Mouse (Mus musculus): Measurements from ENCODE around the gene 4930469K13Rik. TPM values are rescaled to one million over a fixed set of nuclear protein-coding genes. Genes with fewer than 3 reads are reported as not detected.
A peak's percentile ranks its signal among the peaks of the same experiment; 100 is the strongest.

Gene 4930469K13Rik
- polyA plus RNA-seq, 1 experiment, result 22.3 TPM

GRCm38 (mm10) chr11:33928658-33929057, 169.7 kb downstream of the 4930469K13Rik start:
- Histone ChIP-seq H3K4me1 (ENCODE audit: control insufficient read depth, insufficient read depth, low read length) (peaks cover 9% of the 10 kb centered on the region), H3K36me3 (ENCODE audit: control insufficient read depth, insufficient read depth, low read length) (no peaks in the 10 kb centered on the region), H3K4me3 (ENCODE audit: control insufficient read depth, low read depth, low read length) (no peak overlapping the region), H3K27me3 (ENCODE audit: control insufficient read depth, insufficient read depth, low read length) (no peaks in the 10 kb centered on the region), H3K27ac (ENCODE audit: control insufficient read depth, insufficient read depth, low read depth, low read length) (no peak overlapping the region)
- TF ChIP-seq CTCF (IDR thresholded peaks at IDR 0.05; ENCODE audit: control insufficient read depth, insufficient read depth, insufficient replicate concordance, low read depth, low read length), result peak; percentile 14; the same call in 1 of the 2 replicates
- TF ChIP-seq POLR2A (IDR thresholded peaks at IDR 0.05; ENCODE audit: control insufficient read depth, low read depth, low read length), result no peak

- Histone ChIP-seq H3K27ac (ENCODE audit: control insufficient read depth, insufficient read depth, low read depth, low read length) (no peak overlapping the region), H3K4me3 (ENCODE audit: control insufficient read depth, low read depth, low read length) (no peak overlapping the region), H3K36me3 (ENCODE audit: control insufficient read depth, insufficient read depth, low read length) (no peaks in the 10 kb centered on the region), H3K4me1 (ENCODE audit: control insufficient read depth, insufficient read depth, low read length) (peaks cover 8% of the 10 kb centered on the region), H3K27me3 (ENCODE audit: control insufficient read depth, insufficient read depth, low read length) (no peaks in the 10 kb centered on the region)
- no peak for TF ChIP-seq CTCF (IDR thresholded peaks at IDR 0.05; ENCODE audit: control insufficient read depth, insufficient read depth, insufficient replicate concordance, low read depth, low read length)
- TF ChIP-seq POLR2A (IDR thresholded peaks at IDR 0.05; ENCODE audit: control insufficient read depth, low read depth, low read length), result no peak
Observed at GRCm38 (mm10) chr11:33927836-33928235, 170.5 kb downstream of the 4930469K13Rik start.

DNA sequence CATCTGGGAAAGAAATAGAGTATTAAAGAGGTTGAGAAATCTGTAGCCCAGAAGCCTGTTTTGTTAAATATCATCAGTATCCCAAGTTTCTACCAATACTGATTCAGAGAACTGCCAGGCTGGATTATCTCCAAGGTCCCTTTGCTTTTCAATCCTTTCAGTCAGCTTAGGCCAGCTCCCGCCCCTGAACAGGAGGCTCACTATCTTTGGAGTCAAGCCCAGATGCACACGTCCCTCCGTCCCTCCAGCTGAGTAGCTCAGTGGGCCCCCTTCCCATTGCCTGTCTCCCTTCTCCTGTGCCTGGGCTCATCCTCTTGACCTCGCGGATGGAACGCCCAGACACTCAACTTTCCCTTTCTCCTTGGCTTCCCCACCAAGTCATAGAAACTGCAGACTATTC, 171.0 kb downstream of the 4930469K13Rik start:
- no peak overlapping the region for H3K27ac ChIP-seq (ENCODE audit: control insufficient read depth, insufficient read depth, low read depth, low read length)
- H3K36me3 ChIP-seq (ENCODE audit: control insufficient read depth, insufficient read depth, low read length), result no peaks in the 10 kb centered on the region
- H3K27me3 ChIP-seq (ENCODE audit: control insufficient read depth, insufficient read depth, low read length), result no peaks in the 10 kb centered on the region
- H3K4me1 ChIP-seq (ENCODE audit: control insufficient read depth, insufficient read depth, low read length), result peaks cover 6% of the 10 kb centered on the region
- no peak for TF ChIP-seq CTCF (IDR thresholded peaks at IDR 0.05; ENCODE audit: control insufficient read depth, insufficient read depth, insufficient replicate concordance, low read depth, low read length)
- no peak for TF ChIP-seq POLR2A (IDR thresholded peaks at IDR 0.05; ENCODE audit: control insufficient read depth, low read depth, low read length)
- H3K4me3 ChIP-seq (ENCODE audit: control insufficient read depth, low read depth, low read length), result no peak overlapping the region

DNA sequence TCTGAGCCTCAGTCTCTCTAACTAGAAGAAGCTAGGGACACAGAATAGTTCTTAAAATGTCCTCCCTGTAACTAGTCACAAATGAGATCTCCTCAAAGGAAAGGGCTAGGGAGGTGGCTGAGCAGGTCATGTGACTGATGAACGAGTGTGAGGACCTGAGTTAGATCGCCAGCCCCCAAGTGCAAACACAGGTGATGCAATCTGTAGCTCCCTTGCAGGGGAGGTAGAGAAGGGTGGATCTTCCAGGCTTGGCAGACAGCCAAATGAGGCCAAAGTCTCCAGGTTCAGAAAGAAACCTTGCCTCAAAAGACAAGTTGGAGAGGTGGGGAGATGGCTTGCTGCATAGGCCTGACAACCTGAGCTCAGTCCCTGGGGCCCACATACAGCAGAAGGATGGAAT, 171.8 kb downstream of the 4930469K13Rik start:
- Histone ChIP-seq H3K27ac (ENCODE audit: control insufficient read depth, insufficient read depth, low read depth, low read length) (no peak overlapping the region), H3K27me3 (ENCODE audit: control insufficient read depth, insufficient read depth, low read length) (no peaks in the 10 kb centered on the region), H3K4me3 (ENCODE audit: control insufficient read depth, low read depth, low read length) (no peak overlapping the region), H3K36me3 (ENCODE audit: control insufficient read depth, insufficient read depth, low read length) (no peaks in the 10 kb centered on the region), H3K4me1 (ENCODE audit: control insufficient read depth, insufficient read depth, low read length) (peaks cover 2% of the 10 kb centered on the region; the same call in 1 of the 2 replicates)
- no peak for TF ChIP-seq POLR2A (IDR thresholded peaks at IDR 0.05; ENCODE audit: control insufficient read depth, low read depth, low read length)
- TF ChIP-seq CTCF (IDR thresholded peaks at IDR 0.05; ENCODE audit: control insufficient read depth, insufficient read depth, insufficient replicate concordance, low read depth, low read length), result no peak

- H3K36me3 ChIP-seq (ENCODE audit: control insufficient read depth, insufficient read depth, low read length), result no peaks in the 10 kb centered on the region
- H3K4me1 ChIP-seq (ENCODE audit: control insufficient read depth, insufficient read depth, low read length), result peaks cover 2% of the 10 kb centered on the region; the same call in 1 of the 2 replicates
- TF ChIP-seq CTCF (IDR thresholded peaks at IDR 0.05; ENCODE audit: control insufficient read depth, insufficient read depth, insufficient replicate concordance, low read depth, low read length) (no peak), POLR2A (IDR thresholded peaks at IDR 0.05; ENCODE audit: control insufficient read depth, low read depth, low read length) (no peak)
- no peak overlapping the region for H3K27ac ChIP-seq (ENCODE audit: control insufficient read depth, insufficient read depth, low read depth, low read length)
- H3K4me3 ChIP-seq (ENCODE audit: control insufficient read depth, low read depth, low read length), result no peak overlapping the region
- no peaks in the 10 kb centered on the region for H3K27me3 ChIP-seq (ENCODE audit: control insufficient read depth, insufficient read depth, low read length)
Observed at GRCm38 (mm10) chr11:33925778-33926177, 172.6 kb downstream of the 4930469K13Rik start.

Other genes starting within 250 kb of the 4930469K13Rik start
- 0.20 and 0.40 TPM in 2 replicates for gene Kcnmb1, start 135.5 kb downstream of the 4930469K13Rik start, polyA plus RNA-seq (2012; rRNA removed)
- gene Kcnip1, start 105.4 kb downstream of the 4930469K13Rik start, polyA plus RNA-seq (2012; rRNA removed), result 1.6 and 1.8 TPM in 2 replicates
- gene Lcp2, start 51.6 kb downstream of the 4930469K13Rik start, polyA plus RNA-seq (2012; rRNA removed), result 0.26 and 0.37 TPM in 2 replicates
- gene Foxi1, start 109.5 kb upstream of the 4930469K13Rik start, polyA plus RNA-seq (2012; rRNA removed), result 0.85 TPM in 1 of 2 replicates, not detected in the other
- 2.5 and 3.5 TPM in 2 replicates for gene Fam196b, start 216.3 kb upstream of the 4930469K13Rik start, polyA plus RNA-seq (2012; rRNA removed)